Mouse (Mus musculus) testis, adult 2 months (tissue): Measurements from ENCODE around the gene Eif4ebp2.

Experiments used
- CTCF ChIP-seq: fragments of 200-500 bp; IDR thresholded peaks from 2 replicates; pipeline ENCODE4 v1.5.1; 2012; ENCODE audit warnings: low read depth, mild to moderate bottlenecking, inconsistent platforms, low read length, moderate library complexity; ENCODE audit not compliant: control insufficient read depth, insufficient read depth, insufficient replicate concordance
- POLR2A ChIP-seq: fragments of 200-500 bp; IDR thresholded peaks from 2 replicates; pipeline ENCODE4 v1.6.1; 2012; ENCODE audit warnings: low read depth, mild to moderate bottlenecking, inconsistent platforms, low read length, moderate library complexity; ENCODE audit not compliant: control insufficient read depth

DNA sequence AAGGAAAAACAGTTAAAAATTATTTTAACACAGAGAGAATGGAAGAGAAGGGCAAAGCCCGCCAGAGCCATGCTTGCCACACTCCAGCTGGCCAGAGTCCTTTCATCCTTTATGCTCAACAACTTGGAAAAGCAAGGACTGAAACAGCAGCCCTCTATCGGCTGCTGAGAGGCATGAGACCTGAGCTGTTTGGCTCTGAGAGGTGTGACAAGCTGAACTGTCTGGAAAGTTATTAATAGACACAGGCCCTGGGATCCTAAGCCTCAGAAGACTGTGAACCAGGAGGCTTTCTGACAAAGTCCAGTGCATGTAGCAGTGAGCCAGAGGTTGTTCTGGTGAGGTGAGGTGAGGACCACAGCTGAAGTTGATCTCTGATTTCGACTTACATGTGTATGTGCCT is 21.2 kb upstream of the Eif4ebp2 start:
- TF ChIP-seq POLR2A (no peak), CTCF (no peak)
